Mouse (Mus musculus) CD4-positive, CD25-positive, alpha-beta regulatory T cell, adult 2 months (primary cell): ENCODE results near the gene Zfp872.
"Not testable (repeated sequence)": the region's sequence is repeated elsewhere in the genome, so short reads cannot be mapped to it uniquely, and the experiment has no call there.

Experiments
- DNase-seq: peaks from one replicate; pipeline ENCODE4 v3.0.0-alpha.2; 2012; ENCODE audit warnings: low read depth, low spot score

The Zfp872 gene

GRCm38 (mm10) chr9:22188025-22188611 is at the start of gene Zfp872:
TSS of gene Zfp872 (plus strand) at chr9:22188090.
- no peak for DNase-seq

- DNase-seq = peak; percentile 75
Observed at GRCm38 (mm10) chr9:22138480-22138879, 49.4 kb upstream of the Zfp872 start.

- DNase-seq = no peak
Observed at GRCm38 (mm10) chr9:22139746-22140145, 48.1 kb upstream of the Zfp872 start.

GRCm38 (mm10) chr9:22143108-22144037 is 44.5 kb upstream of the Zfp872 start:
- peak; percentile 94 for DNase-seq

- no peak for DNase-seq
Observed at GRCm38 (mm10) chr9:22144304-22144965, 43.5 kb upstream of the Zfp872 start.

- no peak for DNase-seq
Observed at GRCm38 (mm10) chr9:22149426-22150248, 38.3 kb upstream of the Zfp872 start.

GRCm38 (mm10) chr9:22150249-22150693 is 37.6 kb upstream of the Zfp872 start:
- DNase-seq = not testable (repeated sequence)

GRCm38 (mm10) chr9:22150946-22151345 is 36.9 kb upstream of the Zfp872 start:
- DNase-seq = no peak

GRCm38 (mm10) chr9:22153810-22154209 is 34.1 kb upstream of the Zfp872 start:
- DNase-seq = no peak

- DNase-seq = peak; percentile 92
Observed at GRCm38 (mm10) chr9:22155614-22156013, 32.3 kb upstream of the Zfp872 start.

GRCm38 (mm10) chr9:22156497-22157245 is 31.2 kb upstream of the Zfp872 start, which contains the start of gene Pigyl:
TSS of gene Pigyl (plus strand) at chr9:22156846.
- peak; percentile 100 for DNase-seq

GRCm38 (mm10) chr9:22157516-22158265 is 30.2 kb upstream of the Zfp872 start:
- DNase-seq = no peak

- no peak for DNase-seq
Observed at GRCm38 (mm10) chr9:22161299-22161698, 26.6 kb upstream of the Zfp872 start.

GRCm38 (mm10) chr9:22162305-22162704 is 25.6 kb upstream of the Zfp872 start:
- no peak for DNase-seq

GRCm38 (mm10) chr9:22162912-22163311 is 25.0 kb upstream of the Zfp872 start:
- DNase-seq = no peak

GRCm38 (mm10) chr9:22164711-22165668 is 22.9 kb upstream of the Zfp872 start:
- peak; percentile 72 for DNase-seq

GRCm38 (mm10) chr9:22165964-22166363 is 21.9 kb upstream of the Zfp872 start:
- DNase-seq = no peak

GRCm38 (mm10) chr9:22166686-22167085 is 21.2 kb upstream of the Zfp872 start:
- DNase-seq = peak; percentile 38

- no peak for DNase-seq
Observed at GRCm38 (mm10) chr9:22167751-22168150, 20.1 kb upstream of the Zfp872 start.
